Mouse (Mus musculus): Measurements from ENCODE around the gene Ppp1r16b. TPM values are rescaled to one million over a fixed set of nuclear protein-coding genes. Genes with fewer than 3 reads are reported as not detected.

Ppp1r16b gene
- polyA plus RNA-seq, 1 experiment from 2014 or later = 27.7 TPM

DNA sequence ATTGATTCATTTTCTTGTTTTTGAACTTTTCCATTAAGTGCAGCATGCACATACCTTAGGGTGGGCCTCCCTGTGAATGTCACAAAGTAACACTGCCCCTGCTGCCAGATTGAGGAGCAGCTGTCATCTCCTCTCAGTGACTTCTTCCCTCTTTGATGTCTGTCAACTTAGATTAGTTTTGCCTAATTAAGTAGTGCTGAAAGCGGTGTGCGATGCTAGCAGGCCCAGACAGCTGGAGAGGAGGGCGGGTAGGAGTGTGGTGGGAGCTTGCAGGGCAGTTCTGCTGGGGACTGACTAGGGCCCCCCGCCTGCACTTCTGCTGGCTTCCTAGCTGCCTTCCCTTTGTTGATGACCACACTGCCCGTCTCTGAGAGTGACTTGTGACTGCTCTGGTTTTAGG lies 33.3 kb upstream of the Ppp1r16b start:
- H3K27ac ChIP-seq (ENCODE audit: low read length) = no peak overlapping the region
- no peak overlapping the region for H3K4me2 ChIP-seq (ENCODE audit: low read length)
- H3K4me3 ChIP-seq (ENCODE audit: low read depth, low read length) = no peak overlapping the region
- H3K27me3 ChIP-seq (ENCODE audit: control insufficient read depth, insufficient read depth, low read depth, low read length) = no peaks in the 10 kb centered on the region
- 74% methylated on average over 5 of the region's 5 CpGs for WGBS
- no peak overlapping the region for H3K9ac ChIP-seq (ENCODE audit: low read depth, low read length)
- ATAC-seq = no peak
- peaks cover 58% of the 10 kb centered on the region for H3K36me3 ChIP-seq (ENCODE audit: control insufficient read depth, insufficient read depth, low read length)
- peaks cover 5% of the 10 kb centered on the region for H3K4me1 ChIP-seq (ENCODE audit: control insufficient read depth, insufficient read depth, low read length)
- H3K9me3 ChIP-seq (replicated peaks; ENCODE audit: control insufficient read depth, low read length, poor library complexity, severe bottlenecking) = no peaks in the 10 kb centered on the region

DNA sequence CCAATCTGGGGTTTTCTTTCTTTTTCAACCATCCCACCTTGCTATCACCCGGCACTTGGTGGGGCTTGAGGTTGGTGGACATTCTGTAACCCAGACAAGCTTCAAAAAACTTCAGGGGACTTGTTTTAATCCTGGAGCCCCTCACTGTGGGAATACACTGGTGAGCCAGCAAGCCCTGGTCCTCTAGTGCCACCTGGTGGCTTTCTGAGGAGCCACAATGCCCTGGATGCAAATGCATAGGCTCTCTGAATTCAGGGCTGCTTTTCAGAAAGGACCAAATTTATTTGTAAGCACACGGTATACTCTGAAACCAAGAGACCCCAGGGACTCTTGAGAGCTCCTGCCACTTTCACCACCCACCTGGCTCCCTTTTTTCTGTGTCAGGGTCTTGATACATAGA lies 23.3 kb upstream of the Ppp1r16b start:
- H3K4me3 ChIP-seq (ENCODE audit: low read depth, low read length) = no peak overlapping the region
- H3K9ac ChIP-seq (ENCODE audit: low read depth, low read length) = no peak overlapping the region
- no peak overlapping the region for H3K4me2 ChIP-seq (ENCODE audit: low read length)
- no peak overlapping the region for H3K27ac ChIP-seq (ENCODE audit: low read length)
- H3K27me3 ChIP-seq (ENCODE audit: control insufficient read depth, insufficient read depth, low read depth, low read length) = no peaks in the 10 kb centered on the region
- 12% methylated on average over 2 of the region's 2 CpGs for WGBS
- H3K4me1 ChIP-seq (ENCODE audit: control insufficient read depth, insufficient read depth, low read length) = no peaks in the 10 kb centered on the region
- no peaks in the 10 kb centered on the region for H3K9me3 ChIP-seq (replicated peaks; ENCODE audit: control insufficient read depth, low read length, poor library complexity, severe bottlenecking)
- ATAC-seq = no peak
- H3K36me3 ChIP-seq (ENCODE audit: control insufficient read depth, insufficient read depth, low read length) = peaks cover 31% of the 10 kb centered on the region

DNA sequence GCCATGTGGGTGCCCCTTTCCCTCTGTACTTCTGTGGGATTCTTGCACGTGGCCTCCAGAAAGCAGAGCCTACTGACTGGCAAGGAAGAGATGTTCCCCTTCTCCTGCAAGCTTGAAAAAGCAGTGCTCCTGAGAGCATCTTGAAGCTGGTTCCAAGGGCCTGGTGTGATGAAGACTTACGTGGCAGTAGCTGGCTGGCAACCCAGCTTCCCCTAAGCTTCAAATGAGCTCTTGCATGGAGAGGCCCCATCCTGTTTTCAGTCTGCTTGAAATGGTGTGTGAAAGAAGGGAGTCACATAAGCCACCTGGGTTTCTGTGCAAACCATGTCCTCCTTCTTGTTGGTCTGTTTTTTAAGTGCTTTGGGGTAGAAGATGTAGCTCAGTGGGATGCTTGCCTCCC lies 22.6 kb upstream of the Ppp1r16b start:
- H3K4me1 ChIP-seq (ENCODE audit: control insufficient read depth, insufficient read depth, low read length) = no peaks in the 10 kb centered on the region
- peaks cover 25% of the 10 kb centered on the region; the same call in 1 of the 2 replicates for H3K36me3 ChIP-seq (ENCODE audit: control insufficient read depth, insufficient read depth, low read length)
- no peak overlapping the region for H3K27ac ChIP-seq (ENCODE audit: low read length)
- 94% methylated on average over 2 of the region's 2 CpGs for WGBS
- no peak overlapping the region for H3K9ac ChIP-seq (ENCODE audit: low read depth, low read length)
- H3K27me3 ChIP-seq (ENCODE audit: control insufficient read depth, insufficient read depth, low read depth, low read length) = no peaks in the 10 kb centered on the region
- no peaks in the 10 kb centered on the region for H3K9me3 ChIP-seq (replicated peaks; ENCODE audit: control insufficient read depth, low read length, poor library complexity, severe bottlenecking)
- no peak overlapping the region for H3K4me2 ChIP-seq (ENCODE audit: low read length)
- ATAC-seq = no peak
- H3K4me3 ChIP-seq (ENCODE audit: low read depth, low read length) = no peak overlapping the region

DNA sequence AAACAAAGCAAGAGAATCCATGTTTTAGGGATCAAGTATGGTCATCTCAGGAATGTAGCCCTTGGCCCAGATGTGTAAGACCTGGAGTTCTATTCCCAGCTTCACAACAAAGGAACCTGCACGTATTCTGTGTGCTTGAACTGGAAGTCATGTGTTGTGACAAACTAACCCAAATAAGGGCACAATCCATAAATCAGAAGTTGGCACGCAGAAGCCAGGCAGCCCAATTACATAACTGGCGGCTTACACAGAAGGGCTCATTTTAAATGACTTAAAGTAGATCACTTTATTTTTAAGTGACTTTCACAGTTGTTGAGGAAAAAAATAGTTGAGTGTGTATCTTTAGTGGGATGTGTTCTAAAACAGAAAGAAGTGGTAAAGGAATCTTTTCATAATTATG lies 21.4 kb upstream of the Ppp1r16b start:
- WGBS = 89% methylated on average over 3 of the region's 3 CpGs
- no peak for ATAC-seq
- no peak overlapping the region for H3K4me2 ChIP-seq (ENCODE audit: low read length)

DNA sequence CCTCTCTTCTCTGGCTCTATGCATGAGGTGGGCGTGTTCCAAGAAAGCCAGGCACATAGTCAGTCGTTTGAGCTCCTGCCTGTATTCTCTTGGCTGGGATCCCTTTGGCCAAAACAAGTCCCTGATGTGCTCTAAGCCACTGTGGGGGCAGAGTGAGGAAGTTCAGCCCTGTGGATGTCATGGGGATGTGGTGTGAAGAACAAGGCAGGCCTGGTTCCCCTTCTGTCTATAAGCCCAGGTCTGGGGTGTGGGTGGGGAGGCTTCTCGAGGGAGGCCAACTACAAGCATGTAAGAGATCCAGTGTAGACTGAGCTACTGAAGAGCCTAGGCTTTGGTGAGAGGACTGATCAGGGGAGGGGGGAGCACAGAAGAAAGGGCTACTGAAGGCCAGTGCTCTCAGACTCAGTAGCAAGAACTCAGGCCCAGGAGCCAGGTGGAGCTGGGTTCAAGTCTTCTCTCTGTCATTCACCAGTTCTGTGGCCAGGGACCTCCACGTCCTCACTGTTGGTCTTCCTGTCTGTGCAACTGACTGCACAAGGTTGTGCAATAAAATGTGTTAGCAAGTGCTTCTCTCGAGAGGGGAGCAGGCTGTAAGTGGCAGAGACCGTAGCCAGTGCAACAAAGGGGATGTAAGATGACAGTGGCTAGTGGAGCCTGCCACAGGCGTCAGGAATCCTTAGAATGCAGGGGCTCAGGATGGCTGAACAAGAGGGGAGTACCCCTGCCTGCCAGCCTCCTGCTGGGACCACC lies 13.9 kb upstream of the Ppp1r16b start:
- H3K36me3 ChIP-seq (ENCODE audit: control insufficient read depth, insufficient read depth, low read length) = no peaks in the 10 kb centered on the region
- H3K9ac ChIP-seq (ENCODE audit: low read depth, low read length) = no peak overlapping the region
- H3K4me3 ChIP-seq (ENCODE audit: low read depth, low read length) = no peak overlapping the region
- H3K9me3 ChIP-seq (replicated peaks; ENCODE audit: control insufficient read depth, low read length, poor library complexity, severe bottlenecking) = no peaks in the 10 kb centered on the region
- 50% methylated on average over 7 of the region's 7 CpGs for WGBS
- H3K27me3 ChIP-seq (ENCODE audit: control insufficient read depth, insufficient read depth, low read depth, low read length) = no peaks in the 10 kb centered on the region
- H3K4me1 ChIP-seq (ENCODE audit: control insufficient read depth, insufficient read depth, low read length) = no peaks in the 10 kb centered on the region
- H3K27ac ChIP-seq (ENCODE audit: low read length) = no peak overlapping the region
- no peak for ATAC-seq
- H3K4me2 ChIP-seq (ENCODE audit: low read length) = no peak overlapping the region

More for the DNA sequence above, 21.4 kb upstream of the Ppp1r16b start:
- Histone ChIP-seq H3K36me3 (ENCODE audit: control insufficient read depth, insufficient read depth, low read length) (peaks cover 14% of the 10 kb centered on the region; the same call in 1 of the 2 replicates), H3K4me1 (ENCODE audit: control insufficient read depth, insufficient read depth, low read length) (no peaks in the 10 kb centered on the region), H3K27me3 (ENCODE audit: control insufficient read depth, insufficient read depth, low read depth, low read length) (no peaks in the 10 kb centered on the region), H3K9ac (ENCODE audit: low read depth, low read length) (no peak overlapping the region), H3K4me3 (ENCODE audit: low read depth, low read length) (no peak overlapping the region), H3K9me3 (replicated peaks; ENCODE audit: control insufficient read depth, low read length, poor library complexity, severe bottlenecking) (no peaks in the 10 kb centered on the region), H3K27ac (ENCODE audit: low read length) (no peak overlapping the region)

DNA sequence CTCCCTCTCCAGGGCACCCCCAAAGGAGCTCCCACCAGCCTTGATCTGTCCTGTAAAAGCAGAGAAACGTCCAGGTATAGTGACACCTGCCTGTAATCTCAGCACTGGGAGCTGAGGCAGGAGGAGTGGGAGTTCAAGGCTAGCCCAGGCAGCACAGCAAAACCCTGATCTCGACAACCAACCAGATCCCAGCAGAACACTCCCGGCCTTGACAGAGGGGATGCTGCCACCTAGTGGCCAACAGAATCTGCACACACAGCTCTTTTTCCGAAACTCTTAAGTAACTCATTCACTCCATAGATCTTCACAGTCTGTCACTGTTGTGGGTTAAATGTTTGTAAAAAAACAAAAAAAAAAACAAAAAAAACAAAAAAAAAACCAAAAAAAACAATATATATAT lies 12.2 kb upstream of the Ppp1r16b start:
- peak; percentile 54; the same call in 1 of the 2 replicates for ATAC-seq
- H3K4me1 ChIP-seq (ENCODE audit: control insufficient read depth, insufficient read depth, low read length) = no peaks in the 10 kb centered on the region
- H3K4me2 ChIP-seq (ENCODE audit: low read length) = no peak overlapping the region
- H3K9me3 ChIP-seq (replicated peaks; ENCODE audit: control insufficient read depth, low read length, poor library complexity, severe bottlenecking) = no peaks in the 10 kb centered on the region
- H3K4me3 ChIP-seq (ENCODE audit: low read depth, low read length) = no peak overlapping the region
- no peak overlapping the region for H3K9ac ChIP-seq (ENCODE audit: low read depth, low read length)
- H3K27me3 ChIP-seq (ENCODE audit: control insufficient read depth, insufficient read depth, low read depth, low read length) = no peaks in the 10 kb centered on the region
- H3K27ac ChIP-seq (ENCODE audit: low read length) = no peak overlapping the region
- WGBS = 7% methylated on average over 4 of the region's 4 CpGs
- H3K36me3 ChIP-seq (ENCODE audit: control insufficient read depth, insufficient read depth, low read length) = no peaks in the 10 kb centered on the region

DNA sequence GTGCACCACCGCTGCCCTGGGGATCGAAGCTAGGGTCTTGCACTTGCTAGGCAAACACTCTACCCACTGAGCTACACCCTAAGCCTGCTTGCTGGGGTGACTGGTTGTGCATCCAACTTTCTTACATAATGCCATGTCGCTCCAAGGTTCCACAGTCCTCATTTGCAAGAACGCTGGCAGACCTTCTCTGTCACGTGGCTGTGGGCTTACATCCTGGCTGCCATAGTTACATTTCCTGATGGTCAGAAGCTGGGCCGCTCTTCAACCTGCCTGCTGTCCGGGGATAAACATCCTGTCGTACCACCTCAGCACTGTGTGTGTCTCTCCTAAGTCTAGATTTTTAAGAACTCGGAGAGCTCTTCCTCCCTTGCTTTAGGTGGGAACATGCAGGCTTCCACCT lies 10.5 kb upstream of the Ppp1r16b start:
- WGBS = 85% methylated on average over 9 of the region's 9 CpGs
- no peaks in the 10 kb centered on the region for H3K27me3 ChIP-seq (ENCODE audit: control insufficient read depth, insufficient read depth, low read depth, low read length)
- no peak overlapping the region for H3K27ac ChIP-seq (ENCODE audit: low read length)
- H3K4me1 ChIP-seq (ENCODE audit: control insufficient read depth, insufficient read depth, low read length) = no peaks in the 10 kb centered on the region
- no peak overlapping the region for H3K4me2 ChIP-seq (ENCODE audit: low read length)
- no peaks in the 10 kb centered on the region for H3K36me3 ChIP-seq (ENCODE audit: control insufficient read depth, insufficient read depth, low read length)
- no peak overlapping the region for H3K9ac ChIP-seq (ENCODE audit: low read depth, low read length)
- no peak overlapping the region for H3K4me3 ChIP-seq (ENCODE audit: low read depth, low read length)
- H3K9me3 ChIP-seq (replicated peaks; ENCODE audit: control insufficient read depth, low read length, poor library complexity, severe bottlenecking) = no peaks in the 10 kb centered on the region
- no peak for ATAC-seq

DNA sequence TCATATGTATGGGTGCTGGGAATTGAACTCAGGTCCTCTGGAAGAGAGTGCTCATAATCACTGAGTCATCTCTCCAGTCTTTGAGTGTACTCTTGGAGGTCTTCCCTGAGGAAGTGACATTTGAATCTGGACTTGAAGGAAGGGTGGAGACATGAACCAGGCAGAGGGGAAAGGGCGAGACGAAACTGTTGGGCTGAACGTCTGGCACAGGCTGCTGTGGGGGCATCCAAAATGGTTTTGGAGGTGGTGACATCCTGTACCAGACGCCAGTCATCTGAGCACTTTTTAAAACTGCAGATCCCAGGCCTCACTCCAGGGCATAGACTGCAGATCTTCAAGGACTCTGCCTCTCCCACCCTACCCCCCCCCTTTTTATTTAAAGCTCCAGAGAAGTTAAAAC lies 9.4 kb upstream of the Ppp1r16b start:
- H3K4me1 ChIP-seq (ENCODE audit: control insufficient read depth, insufficient read depth, low read length) = no peaks in the 10 kb centered on the region
- H3K9me3 ChIP-seq (replicated peaks; ENCODE audit: control insufficient read depth, low read length, poor library complexity, severe bottlenecking) = no peaks in the 10 kb centered on the region
- H3K9ac ChIP-seq (ENCODE audit: low read depth, low read length) = no peak overlapping the region
- ATAC-seq = no peak
- no peak overlapping the region for H3K4me2 ChIP-seq (ENCODE audit: low read length)
- H3K27ac ChIP-seq (ENCODE audit: low read length) = no peak overlapping the region
- H3K27me3 ChIP-seq (ENCODE audit: control insufficient read depth, insufficient read depth, low read depth, low read length) = no peaks in the 10 kb centered on the region
- no peak overlapping the region for H3K4me3 ChIP-seq (ENCODE audit: low read depth, low read length)
- 88% methylated on average over 4 of the region's 4 CpGs for WGBS
- H3K36me3 ChIP-seq (ENCODE audit: control insufficient read depth, insufficient read depth, low read length) = no peaks in the 10 kb centered on the region

DNA sequence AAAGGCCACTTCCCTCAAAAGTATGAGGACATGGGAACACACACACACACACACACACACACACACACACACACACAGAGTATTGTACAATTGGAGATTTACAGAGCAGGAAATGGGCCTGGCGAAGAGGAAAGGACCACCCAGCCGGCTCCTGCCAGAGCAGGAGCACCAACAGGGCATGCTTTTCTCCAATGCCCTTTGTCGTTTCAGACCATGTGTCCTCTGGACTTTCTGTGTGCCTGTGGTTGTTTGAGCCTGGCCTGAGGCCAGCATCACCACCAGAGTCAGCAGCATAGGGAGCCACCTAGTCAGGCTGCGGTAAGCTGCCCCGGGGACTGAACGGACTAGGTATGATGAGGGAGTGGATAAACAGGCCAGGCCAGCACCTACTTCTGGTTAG lies 6.4 kb upstream of the Ppp1r16b start:
- 53% methylated on average over 6 of the region's 6 CpGs for WGBS

More for the DNA sequence above, 6.4 kb upstream of the Ppp1r16b start:
- H3K9ac ChIP-seq (ENCODE audit: low read depth, low read length) = no peak overlapping the region
- H3K4me2 ChIP-seq (ENCODE audit: low read length) = no peak overlapping the region
- H3K9me3 ChIP-seq (replicated peaks; ENCODE audit: control insufficient read depth, low read length, poor library complexity, severe bottlenecking) = no peaks in the 10 kb centered on the region
- H3K36me3 ChIP-seq (ENCODE audit: control insufficient read depth, insufficient read depth, low read length) = no peaks in the 10 kb centered on the region
- no peak overlapping the region for H3K27ac ChIP-seq (ENCODE audit: low read length)
- H3K4me3 ChIP-seq (ENCODE audit: low read depth, low read length) = no peak overlapping the region
- H3K4me1 ChIP-seq (ENCODE audit: control insufficient read depth, insufficient read depth, low read length) = no peaks in the 10 kb centered on the region
- H3K27me3 ChIP-seq (ENCODE audit: control insufficient read depth, insufficient read depth, low read depth, low read length) = no peaks in the 10 kb centered on the region
- ATAC-seq = no peak

Data from midbrain, embryonic 16.5 days (tissue).